Mouse (Mus musculus): ENCODE measurements around the gene Dnm3.

DNA sequence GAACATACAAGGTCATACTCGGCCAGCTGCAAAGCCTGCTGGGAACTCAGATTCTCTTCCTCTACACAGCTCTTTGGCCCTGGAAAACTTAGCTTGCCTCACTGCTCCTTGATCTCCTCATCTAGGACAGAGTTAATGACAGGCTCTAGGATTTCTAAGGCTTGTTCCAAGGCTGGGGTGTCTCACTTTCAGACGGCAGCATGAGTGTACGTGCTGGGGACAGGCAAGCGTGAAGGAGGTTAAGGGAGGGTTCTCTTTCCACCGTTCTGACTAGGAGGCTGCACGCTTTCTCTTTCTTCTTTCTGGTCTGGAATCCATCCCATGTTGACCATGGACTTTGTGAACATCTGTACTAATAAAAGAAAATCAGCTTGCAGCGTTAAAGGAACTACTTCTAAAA is 315.2 kb downstream of the Dnm3 start:
- TF ChIP-seq CTCF (IDR thresholded peaks at IDR 0.05; ENCODE audit: control insufficient read depth, insufficient read depth, low read length), result no peak
- no peak for TF ChIP-seq POLR2A (IDR thresholded peaks at IDR 0.05; ENCODE audit: borderline replicate concordance, control insufficient read depth, low read depth, low read length)
